Mouse (Mus musculus) adrenal gland, postnatal 10 days (tissue): ENCODE data around the gene Ubald1. TPM values are rescaled to one million over a fixed set of nuclear protein-coding genes. Genes with fewer than 3 reads are reported as not detected.

Experiments
- DNase-seq: peaks from one replicate; pipeline ENCODE4 v3.0.0; 2021; ENCODE audit warnings: mixed read lengths
- long read RNA-seq, 2 experiments: library from polyadenylated mRNA; stranded (forward); transcript quantifications; one replicate each; pipeline ENCODE4 v2.0.0; 2021
- total RNA-seq, 2 experiments: library from RNA; stranded (reverse); gene quantifications; 2 replicates each; pipeline ENCODE4 v1.2.3; 2021

Gene Ubald1
- 10 to 100 TPM; 29.2 to 31.3 TPM for total RNA-seq
- long read RNA-seq, experiment 1, full-length matches to known transcripts, result 14 of 40 reads
- long read RNA-seq, experiment 1, partial matches to known transcripts, result 0 of 40 reads
- long read RNA-seq, experiment 1, other reads (novel, unspliced or antisense), result 26 of 40 reads
- long read RNA-seq, experiment 2, transcript Ubald1-201 (3 exons, 1,851 nt), result major isoform, 10 of 17 reads
- long read RNA-seq, experiment 2, partial matches to known transcripts, result 0 of 17 reads
- long read RNA-seq, experiment 2, other reads (novel, unspliced or antisense), result 7 of 17 reads

GRCm38 (mm10) chr16:4880136-4880825, at the start of gene Ubald1:
Gene Ubald1, minus strand, starts transcription at chr16:4880315.
- peak; percentile 100 for DNase-seq

GRCm38 (mm10) chr16:4928474-4928873, 48.4 kb upstream of the Ubald1 start:
- no peak for DNase-seq

- DNase-seq, result no peak
Measured at GRCm38 (mm10) chr16:4927967-4928366, 47.9 kb upstream of the Ubald1 start.

GRCm38 (mm10) chr16:4923996-4924395, 43.9 kb upstream of the Ubald1 start:
- DNase-seq, result no peak

- DNase-seq, result no peak
Measured at GRCm38 (mm10) chr16:4922481-4922880, 42.4 kb upstream of the Ubald1 start.

- no peak for DNase-seq
Measured at GRCm38 (mm10) chr16:4920556-4920955, 40.4 kb upstream of the Ubald1 start.

GRCm38 (mm10) chr16:4916608-4917007, 36.5 kb upstream of the Ubald1 start:
- DNase-seq, result no peak

- no peak for DNase-seq
Measured at GRCm38 (mm10) chr16:4915931-4916330, 35.8 kb upstream of the Ubald1 start.

- DNase-seq, result peak; percentile 92
Measured at GRCm38 (mm10) chr16:4913783-4914735, 33.9 kb upstream of the Ubald1 start.

GRCm38 (mm10) chr16:4912907-4913782, 33.0 kb upstream of the Ubald1 start:
- peak; percentile 61 for DNase-seq

- DNase-seq, result no peak
Measured at GRCm38 (mm10) chr16:4912074-4912648, 32.0 kb upstream of the Ubald1 start.

GRCm38 (mm10) chr16:4910758-4911157, 30.6 kb upstream of the Ubald1 start:
- DNase-seq, result no peak

- DNase-seq, result no peak
Measured at GRCm38 (mm10) chr16:4909745-4910144, 29.6 kb upstream of the Ubald1 start.

- DNase-seq, result no peak
Measured at GRCm38 (mm10) chr16:4907972-4908371, 27.9 kb upstream of the Ubald1 start.

- peak; percentile 51 for DNase-seq
Measured at GRCm38 (mm10) chr16:4907386-4907785, 27.3 kb upstream of the Ubald1 start.

GRCm38 (mm10) chr16:4906559-4906958, 26.4 kb upstream of the Ubald1 start:
- no peak for DNase-seq

GRCm38 (mm10) chr16:4905591-4905990, 25.5 kb upstream of the Ubald1 start:
- DNase-seq, result no peak

GRCm38 (mm10) chr16:4904878-4905277, 24.8 kb upstream of the Ubald1 start:
- DNase-seq, result no peak

- no peak for DNase-seq
Measured at GRCm38 (mm10) chr16:4903491-4904102, 23.5 kb upstream of the Ubald1 start.

GRCm38 (mm10) chr16:4902390-4902789, 22.3 kb upstream of the Ubald1 start:
- DNase-seq, result no peak

- DNase-seq, result no peak
Measured at GRCm38 (mm10) chr16:4901167-4901566, 21.1 kb upstream of the Ubald1 start.
